Mouse (Mus musculus): Measurements from ENCODE around the gene Lurap1.

Gene Lurap1

DNA sequence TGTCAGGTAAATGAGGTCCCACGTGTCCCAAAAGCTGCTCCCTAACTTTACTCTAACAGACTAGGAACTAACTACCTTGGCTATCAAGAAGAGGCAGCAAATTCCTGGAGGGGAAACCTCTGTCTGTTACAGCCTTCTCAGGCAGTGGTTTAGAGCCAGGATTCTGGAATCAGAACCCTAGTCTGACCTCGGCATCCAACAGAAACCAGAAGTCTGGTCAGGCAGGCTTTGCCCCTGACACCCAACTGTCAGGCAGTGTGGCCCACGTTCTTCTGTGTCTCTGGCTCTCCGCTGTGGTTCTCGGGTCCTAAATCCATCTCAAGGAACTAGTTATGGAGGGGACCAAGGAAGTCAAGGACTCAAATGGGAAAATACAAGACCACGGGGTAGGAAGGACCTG lies at the start of gene Lurap1:
TSS of gene Lurap1 (minus strand) at position 101 of the 400 bp plus-strand sequence.
- DNase-seq (ENCODE audit: low read depth, low spot score): no peak

DNA sequence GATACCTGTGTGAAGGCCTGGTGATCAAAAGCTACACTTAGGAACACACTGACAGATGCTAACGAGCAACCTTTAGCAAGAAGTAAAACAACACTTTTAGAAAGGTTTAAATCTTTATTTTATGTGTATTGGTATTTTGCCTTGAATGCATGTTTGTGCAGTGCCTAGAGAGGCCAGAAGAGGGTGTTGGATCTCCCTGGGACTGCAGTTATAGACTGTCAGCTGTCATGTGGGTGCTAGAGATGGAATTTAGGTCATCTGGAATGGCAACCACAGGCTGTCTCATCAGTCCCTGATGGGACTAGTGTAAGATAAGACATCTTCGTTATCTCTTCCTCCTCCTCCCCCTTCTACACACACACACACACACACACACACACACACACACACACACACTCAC lies 47.3 kb upstream of the Lurap1 start:
- DNase-seq (ENCODE audit: low read depth, low spot score): no peak

DNA sequence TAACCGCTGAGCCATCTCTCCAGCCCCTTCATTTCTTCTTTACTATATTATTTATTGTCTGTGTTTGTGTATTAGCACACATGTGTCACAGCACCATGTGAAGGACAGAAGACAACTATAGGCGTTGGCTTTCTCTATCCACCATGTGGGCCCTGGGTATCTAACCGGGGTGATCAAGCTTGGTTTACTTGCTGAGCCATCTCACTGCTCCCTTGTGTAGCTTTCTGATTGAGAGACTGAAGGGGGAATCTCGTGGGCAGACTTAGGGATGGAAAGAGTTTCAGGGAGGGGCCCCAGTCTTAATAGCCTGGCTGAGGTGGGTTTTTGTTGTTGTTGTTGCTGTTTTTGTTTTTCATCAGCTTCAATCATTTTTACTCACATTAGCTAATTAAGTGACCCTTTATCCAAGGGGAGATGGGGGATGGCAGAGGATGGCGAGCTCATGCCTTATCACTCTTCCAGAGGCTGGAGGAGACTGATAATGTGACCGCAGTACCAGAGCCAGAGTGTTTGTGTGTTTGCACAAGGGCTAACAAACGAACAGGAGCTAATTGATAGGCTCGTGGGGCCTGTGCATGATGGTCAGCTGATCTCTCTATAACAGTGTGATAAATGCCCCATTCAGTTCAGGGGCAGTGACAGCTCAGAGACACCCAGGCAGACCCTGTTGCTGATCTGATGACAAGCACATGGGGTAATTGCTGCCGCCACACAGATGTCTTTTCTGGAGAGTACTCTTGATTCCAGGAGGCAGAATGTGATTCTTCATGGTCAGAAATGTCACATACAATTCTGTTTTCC lies 42.6 kb upstream of the Lurap1 start:
- DNase-seq (ENCODE audit: low read depth, low spot score): no peak

DNA sequence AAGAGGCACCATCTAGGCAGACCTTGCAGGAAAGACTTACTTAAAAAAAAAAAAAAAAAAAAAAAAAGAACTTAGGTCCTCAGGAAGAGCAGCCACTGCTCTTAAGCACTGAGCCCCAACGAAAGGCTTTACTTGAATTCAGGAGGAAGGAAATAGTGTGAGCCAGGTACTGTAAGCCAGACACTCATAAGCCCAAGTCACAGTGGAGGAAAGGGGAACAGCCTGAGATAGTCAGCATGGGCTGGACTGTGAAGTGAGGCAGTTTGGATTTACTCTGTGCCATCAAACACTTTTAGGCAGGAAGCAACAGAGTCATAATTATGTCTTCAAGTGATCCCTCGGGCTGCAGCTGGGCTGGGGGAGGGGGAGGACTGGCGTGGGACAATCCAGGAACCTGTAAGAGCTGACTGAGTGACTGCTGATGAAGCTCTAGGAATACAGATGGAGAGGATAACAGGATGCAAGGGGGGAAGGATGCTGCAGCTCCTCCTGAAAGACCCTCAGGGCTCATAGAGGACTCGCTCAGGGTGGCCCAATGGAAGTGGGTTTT lies 41.2 kb upstream of the Lurap1 start:
- no peak for DNase-seq (ENCODE audit: low read depth, low spot score)

DNA sequence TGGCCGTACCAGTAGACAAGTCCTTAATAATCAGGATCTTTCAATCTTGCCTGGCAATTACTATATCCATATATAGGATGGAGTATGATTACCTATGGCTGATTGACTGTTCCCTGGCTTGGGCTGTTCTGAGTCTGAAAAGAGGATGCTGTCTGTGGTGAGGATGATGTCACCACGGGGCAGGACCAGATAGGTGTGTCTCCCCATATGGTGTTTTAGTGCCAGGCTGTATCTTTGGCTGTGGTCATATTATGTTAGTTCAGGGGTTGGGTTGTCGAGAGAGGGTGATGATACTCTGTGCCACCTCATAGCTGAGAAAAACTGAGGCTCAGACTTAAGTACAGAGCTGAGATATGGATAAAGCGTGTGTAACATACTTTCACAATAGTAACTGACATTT lies 33.9 kb upstream of the Lurap1 start:
- no peak for DNase-seq (ENCODE audit: low read depth, low spot score)

DNA sequence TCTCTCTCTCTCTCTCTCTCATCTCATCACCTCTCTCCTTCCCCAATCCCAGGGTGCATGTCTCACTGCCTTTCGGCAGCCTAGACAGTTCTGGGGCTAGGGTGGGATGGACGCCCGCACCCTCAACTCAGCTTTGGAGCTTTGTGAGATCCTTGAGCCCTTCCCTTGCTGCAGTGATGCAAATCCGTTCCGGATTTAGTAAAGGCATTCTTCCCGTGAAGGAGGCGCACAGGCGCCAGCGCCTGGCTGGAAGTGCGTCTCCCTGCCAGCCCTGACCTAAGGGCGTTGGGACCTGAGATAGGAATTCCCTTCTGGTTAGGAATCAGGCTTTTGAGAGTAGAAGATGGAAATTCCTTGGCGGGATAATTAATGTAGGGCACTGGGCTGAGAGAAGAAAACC lies 31.6 kb upstream of the Lurap1 start:
- DNase-seq (ENCODE audit: low read depth, low spot score): no peak

DNA sequence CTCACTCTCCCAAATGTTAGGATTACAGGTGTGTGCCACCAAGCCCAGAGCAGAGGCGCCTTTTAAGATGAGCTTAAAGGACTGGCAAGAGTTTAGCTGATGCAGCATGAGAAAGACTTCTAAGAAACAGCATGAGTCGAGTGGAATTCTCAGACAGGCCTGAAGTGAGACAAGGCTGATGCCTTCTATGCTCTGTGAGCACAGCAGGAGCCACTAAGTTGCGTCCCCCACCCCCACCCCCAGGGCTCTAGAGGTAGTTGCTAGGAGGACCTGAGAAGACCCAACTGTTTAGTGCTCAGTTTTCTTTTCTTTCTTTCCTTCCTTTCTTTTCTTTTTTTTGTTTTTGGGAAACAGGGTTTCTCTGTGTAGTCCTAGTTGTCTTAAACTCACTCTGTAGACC lies 30.9 kb upstream of the Lurap1 start:
- no peak for DNase-seq (ENCODE audit: low read depth, low spot score)

DNA sequence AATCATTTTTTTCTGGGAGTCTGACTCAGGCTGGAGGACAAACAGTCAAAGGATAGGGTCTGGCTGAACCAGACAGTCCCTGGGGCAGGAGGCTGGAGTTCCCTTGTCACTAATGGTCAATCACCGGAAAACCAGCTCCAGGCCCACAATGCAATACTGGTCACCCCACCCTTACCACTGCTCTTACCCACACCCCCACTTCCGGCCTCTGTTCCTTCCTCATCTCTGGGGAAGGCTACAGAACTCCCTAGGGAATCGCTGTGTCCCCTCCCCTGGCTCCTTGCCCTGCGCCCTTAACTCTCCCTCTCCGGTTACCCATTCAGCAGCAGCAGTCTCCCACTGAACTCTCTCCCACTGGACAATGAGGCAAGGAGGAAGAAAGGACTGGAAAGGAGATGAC lies 26.0 kb upstream of the Lurap1 start:
- no peak for DNase-seq (ENCODE audit: low read depth, low spot score)

DNA sequence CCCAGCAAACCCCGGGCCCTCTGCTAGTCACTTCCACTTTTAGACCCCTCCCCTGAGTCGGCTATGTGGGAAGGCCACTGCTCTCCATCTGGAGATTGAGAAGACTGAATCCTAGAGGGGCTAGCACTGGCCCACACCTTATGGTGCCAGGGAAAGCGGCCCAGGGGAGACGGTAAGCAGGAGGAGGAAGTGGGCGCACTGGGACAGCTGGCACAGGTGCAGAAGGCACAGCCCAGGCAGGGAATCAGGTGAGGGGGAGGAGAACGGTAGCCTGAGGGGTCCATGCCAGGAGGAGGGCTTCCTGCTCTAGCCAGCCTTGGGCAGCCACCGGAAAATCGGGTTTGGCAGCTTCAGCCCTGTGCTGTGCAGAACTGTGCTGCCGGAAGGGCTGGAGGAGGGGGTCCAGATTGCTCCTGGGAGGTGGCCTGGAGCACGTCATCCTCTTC lies 25.4 kb upstream of the Lurap1 start:
- no peak for DNase-seq (ENCODE audit: low read depth, low spot score)

DNA sequence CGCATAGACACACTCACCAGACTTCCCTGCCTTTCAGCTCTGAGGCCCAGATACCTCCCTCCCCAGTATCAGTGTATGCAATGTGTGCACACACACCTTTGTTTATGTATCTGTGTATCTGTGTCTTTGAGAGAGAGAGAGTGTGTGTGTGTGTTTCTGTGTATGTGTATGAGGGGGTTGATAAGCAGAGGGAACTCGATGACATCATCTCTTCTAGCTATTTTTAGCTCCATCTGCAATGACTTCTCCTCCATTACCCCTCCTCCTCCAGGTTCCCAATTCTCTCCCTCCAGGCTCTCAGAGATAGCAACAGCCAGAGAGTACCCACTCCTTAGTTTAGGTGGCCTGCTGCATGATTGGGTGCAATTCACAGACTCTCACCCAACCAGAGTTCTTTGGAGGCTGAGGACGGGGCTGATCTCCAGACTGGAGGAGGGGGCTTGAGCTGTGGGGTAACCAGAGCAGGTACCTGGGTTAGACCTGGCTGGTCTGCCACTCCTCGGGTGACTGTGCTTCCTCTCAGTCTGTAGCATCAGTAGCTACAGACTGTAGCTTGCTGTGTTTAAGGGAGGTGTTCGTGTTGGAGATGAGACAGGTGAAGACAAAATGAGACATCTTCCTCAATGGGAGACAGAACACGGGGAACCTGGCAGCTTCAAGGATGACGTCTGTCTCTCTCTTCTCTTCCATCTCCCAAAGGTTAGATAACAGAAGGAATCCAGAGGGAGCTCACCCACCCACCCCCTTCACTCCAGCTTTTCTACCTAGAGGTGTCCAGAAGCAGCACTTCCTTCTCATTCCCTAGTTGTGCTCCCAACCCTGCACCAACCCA lies 24.8 kb upstream of the Lurap1 start:
- DNase-seq (ENCODE audit: low read depth, low spot score): no peak

DNA sequence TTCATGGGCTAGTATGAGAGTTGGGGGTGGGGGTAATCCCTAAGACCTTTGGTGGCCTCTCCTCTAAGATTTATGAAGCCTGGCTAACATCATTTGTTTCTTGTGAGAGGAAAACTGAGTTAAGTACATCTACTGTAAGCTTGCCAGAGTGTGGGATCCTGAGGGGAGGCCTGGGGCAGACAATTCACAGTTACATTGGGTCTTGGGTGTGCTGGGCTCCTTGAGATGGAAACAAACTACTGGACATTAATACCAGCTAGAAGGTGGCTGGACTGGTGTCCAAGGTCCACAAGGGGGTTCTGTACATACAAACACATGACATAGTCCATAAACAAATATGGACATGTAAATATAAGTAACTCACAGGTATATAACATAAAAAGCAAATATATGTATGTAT lies 24.0 kb upstream of the Lurap1 start:
- no peak for DNase-seq (ENCODE audit: low read depth, low spot score)

DNA sequence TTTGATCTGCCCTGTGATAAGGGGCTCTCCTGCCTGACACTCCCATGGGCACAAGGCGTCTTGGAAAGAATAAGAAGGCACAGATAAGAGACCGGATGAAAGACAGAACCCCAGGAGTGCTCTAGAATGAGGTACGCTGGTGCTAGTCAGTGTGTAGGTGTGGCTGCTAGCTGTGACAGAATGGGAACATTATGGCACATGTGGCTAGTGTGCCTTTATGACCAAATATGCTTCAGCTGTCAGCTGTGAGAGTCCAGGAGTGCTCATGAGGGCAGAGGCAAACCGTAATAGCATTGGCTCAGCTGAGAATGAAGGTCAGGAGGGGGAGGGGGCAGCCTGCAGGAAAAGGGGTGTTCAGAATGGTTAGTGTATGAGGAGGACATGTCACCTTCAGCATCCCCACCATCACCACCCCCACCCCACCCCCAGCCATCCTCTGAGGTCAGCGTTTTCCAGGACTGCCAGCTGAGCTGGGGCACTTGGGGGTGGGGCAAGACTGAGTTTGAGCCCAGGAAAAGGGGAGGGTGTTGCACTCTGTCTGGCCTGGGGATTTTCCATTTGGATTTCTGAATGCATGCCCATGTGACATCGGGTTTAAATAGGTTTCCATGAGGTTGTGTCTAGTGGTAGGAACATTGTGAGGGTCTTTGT lies 23.5 kb upstream of the Lurap1 start:
- DNase-seq (ENCODE audit: low read depth, low spot score): no peak

DNA sequence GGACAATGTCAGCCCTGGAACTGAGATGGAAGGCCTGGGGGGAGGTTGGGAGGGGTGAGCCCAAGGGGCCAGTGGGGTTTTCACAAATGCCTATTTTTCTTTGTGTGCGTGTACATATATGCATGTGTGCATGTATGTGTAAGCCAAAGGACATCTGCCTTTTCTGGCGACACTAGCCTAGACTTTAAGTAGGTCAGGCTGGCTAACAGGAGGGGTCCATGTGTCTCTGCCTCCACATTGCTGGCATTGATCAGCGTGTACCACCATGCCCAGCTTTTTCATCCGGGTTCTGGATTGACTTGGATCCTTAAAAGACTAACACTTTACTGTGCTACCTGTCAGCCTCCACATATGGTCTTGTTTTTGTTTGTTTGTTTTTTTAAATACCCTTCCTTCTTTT lies 22.6 kb upstream of the Lurap1 start:
- no peak for DNase-seq (ENCODE audit: low read depth, low spot score)

DNA sequence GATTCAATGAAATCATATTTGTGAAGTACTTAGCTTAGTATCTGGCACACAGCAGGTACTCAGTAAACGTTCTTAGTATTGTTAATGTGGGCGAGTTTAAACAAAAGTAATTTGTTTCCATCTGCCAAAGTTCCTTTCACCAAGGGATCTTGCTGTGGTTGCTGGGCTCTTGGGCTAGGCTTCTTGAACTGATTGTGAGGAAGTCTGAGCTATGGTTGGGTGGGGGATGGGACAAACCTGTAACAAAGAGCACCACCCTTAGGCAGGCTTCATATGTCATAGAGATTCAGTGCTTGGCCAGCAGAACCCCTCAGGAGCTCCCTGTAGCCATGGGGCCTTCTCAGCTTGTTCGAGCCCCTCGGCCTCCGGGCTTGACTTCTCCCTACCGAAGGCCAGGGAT lies 21.9 kb upstream of the Lurap1 start, which contains the start of the genes 1700042G07Rik and Gm49337:
TSS of gene 1700042G07Rik (plus strand) at position 301 of the 400 bp plus-strand sequence.
TSS of gene Gm49337 (plus strand) at position 313 of the 400 bp plus-strand sequence.
- DNase-seq (ENCODE audit: low read depth, low spot score): no peak

DNA sequence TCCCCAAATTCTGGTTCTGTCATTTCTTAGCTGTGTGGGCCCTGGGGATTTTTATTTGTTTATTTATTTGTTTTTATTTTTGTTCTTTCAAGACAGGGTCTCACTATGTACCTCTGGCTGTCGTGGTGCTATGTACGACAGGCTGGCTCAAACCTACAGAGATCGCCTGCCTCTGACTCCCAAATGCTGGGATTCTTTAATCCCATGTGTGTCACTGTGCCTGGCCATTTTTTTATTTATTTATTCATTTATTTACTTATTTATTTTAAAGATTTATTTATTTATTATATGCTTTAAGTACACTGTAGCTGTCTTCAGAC lies 18.2 kb upstream of the Lurap1 start:
- no peak for DNase-seq (ENCODE audit: low read depth, low spot score)

DNA sequence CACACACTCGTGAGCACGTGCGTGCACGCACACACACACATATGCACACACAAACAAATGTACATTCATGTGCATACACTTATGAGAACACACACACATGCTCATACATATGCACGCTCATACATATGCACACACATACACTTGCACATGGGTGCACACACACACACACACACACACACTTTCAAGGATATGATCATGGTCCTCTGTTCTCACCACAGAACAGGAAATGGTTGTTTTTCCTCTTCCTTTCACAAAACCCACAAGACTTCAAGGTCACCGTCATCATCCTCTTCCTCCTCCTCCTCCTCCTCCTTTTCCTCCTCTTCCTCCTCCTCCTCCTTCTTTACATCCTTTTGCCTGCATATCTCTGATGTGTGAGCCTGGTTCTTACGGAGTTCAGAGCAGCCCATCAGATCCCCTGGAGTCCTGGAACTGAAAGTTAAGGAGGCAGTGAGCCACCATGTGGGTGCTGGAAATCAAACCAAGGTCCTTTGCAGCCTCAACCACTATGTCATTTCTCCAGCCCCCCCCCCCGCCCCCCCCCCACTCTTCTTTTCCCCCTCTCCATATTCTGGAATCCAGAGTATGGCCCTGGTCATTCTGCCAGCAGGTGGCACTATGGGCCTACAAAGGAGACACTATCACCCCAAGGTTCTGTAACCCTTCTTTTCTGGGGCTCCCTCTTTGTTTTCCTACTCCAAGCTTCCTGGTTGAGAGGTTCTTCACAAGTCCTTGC lies 17.6 kb upstream of the Lurap1 start:
- DNase-seq (ENCODE audit: low read depth, low spot score): no peak

DNA sequence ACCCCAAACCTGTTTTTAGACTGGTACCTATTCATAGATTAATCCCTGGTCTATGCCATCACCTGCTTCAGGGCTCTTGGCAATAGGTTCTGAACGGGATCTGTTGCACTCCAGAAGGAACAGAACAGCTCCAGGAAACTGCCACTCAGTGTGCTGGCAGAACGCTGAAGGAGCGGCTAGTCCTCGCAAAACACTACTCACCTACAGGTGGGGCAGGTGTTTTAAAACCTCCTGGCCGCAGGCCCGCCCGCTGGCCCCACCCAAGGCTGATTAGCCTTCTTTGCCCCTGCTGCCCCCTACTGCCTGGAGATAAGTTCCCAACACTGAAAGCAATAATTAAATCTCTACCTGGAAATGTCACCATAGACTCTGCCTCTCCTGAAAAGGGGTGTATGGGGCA lies 16.3 kb upstream of the Lurap1 start, which contains the start of gene Tspan1:
TSS of gene Tspan1 (minus strand) at position 198 of the 400 bp plus-strand sequence.
- DNase-seq (ENCODE audit: low read depth, low spot score): no peak

DNA sequence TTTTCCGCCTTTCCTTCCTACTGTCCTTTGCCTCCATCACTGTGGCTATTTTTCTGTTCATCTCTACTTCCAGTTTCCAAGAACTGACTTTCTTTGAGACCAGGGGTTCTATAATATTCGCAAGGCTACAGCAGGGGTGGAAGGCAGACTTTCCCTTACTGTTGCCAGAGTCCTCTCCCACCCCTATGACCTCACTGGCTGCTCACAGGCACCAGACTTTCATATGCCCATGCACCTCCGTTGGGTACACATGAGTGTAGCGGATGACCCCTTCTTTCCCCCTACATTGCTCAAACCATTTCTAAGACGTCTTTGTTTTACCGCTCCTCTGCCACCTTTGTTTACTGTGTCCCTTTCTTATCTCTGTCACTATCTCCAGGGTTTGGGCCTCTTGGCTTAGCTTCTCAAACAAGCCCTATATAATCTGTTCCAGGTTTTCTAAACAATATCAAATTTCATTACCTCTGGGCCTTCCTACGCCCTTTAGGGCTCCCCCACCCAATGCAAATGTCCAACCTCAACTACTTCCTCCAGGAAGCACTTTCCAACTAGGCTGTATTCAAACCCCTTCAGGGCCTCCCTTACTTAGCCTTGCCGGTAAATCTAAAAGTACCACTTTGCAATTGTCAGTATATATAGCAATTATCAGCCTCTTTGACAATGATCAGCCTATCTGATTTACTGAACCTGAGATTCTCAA lies 14.7 kb upstream of the Lurap1 start:
- no peak for DNase-seq (ENCODE audit: low read depth, low spot score)

DNA sequence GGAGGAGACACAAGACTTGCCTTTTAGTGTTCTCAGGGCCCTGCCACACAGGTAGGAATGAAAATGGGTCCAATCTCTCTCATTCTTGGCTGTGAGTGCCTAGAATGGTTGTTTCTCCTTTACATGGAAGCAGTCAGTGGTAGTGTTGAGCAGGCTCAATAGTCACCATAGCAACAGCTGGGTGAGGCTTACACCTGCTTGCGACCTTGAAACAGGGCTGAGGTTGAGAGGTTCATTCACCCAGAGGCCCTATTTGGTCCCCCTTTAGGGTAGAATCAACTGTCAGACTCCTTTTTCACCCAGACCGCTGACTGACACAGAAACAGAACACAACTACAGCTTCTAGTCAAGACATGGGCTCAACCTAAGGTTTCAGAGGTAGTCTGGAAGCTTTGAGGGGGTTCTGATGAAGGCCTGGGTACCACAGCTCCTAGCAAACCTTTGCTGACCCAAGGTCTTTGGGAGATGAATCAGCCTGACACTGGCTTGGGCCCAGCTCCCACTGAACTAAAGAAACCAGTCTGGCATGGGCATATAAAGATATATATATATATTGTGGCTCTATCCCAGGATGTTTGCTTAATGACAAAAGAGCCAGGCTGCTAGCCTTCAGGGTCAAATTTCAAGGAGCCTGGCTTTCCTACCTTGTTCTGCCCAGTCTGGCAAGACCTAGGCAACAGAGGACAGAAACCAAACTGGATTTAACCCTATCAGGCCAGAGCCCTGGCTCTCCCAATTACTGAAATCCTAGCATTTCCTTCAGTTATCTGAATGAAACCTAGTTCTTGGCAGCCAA lies 13.8 kb upstream of the Lurap1 start:
- no peak for DNase-seq (ENCODE audit: low read depth, low spot score)

DNA sequence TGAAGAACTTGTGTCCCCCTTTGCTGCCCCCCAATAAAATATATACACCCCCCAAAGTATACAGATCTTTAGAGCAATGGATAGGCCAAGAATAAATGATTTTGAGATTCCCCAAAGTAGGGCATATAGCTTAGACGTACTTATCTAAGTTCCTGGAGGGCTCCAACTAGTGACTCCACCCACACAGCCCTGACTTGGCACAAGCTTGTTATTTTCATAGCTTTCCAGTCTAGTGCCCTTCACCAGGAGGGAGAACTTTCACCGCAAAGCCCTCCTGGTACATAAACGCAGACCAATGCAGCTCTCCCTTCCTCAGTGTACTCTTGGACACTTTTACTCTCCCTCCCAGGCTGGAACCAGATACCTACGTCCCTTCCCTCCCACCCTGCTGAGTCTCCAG lies 11.0 kb upstream of the Lurap1 start:
- DNase-seq (ENCODE audit: low read depth, low spot score): no peak
